Comparison of ENCODE assay signal across 8 mouse cellular contexts in genomic region chr7:138910193-138910562, GRCm38 (mm10). TPM values are rescaled to one million over a fixed set of nuclear protein-coding genes. Genes with fewer than 3 reads are reported as not detected.
DNase-seq lines count a peak whose midpoint lies in the region; ATAC-seq and TF ChIP-seq lines count a peak whose summit lies in the region.

No protein-coding gene starts in this region.

- no peak for TF ChIP-seq EP300 in heart, postnatal 0 days (IDR thresholded peaks at IDR 0.05; ENCODE audit: low read depth)

- peak overlapping the region; percentile 73 for H3K4me2 ChIP-seq in heart, postnatal 0 days (ENCODE audit: low read depth, low read length)
- H3K4me2 ChIP-seq in hindbrain, embryonic 11.5 days (replicated peaks; ENCODE audit: low read depth, low read length): peak overlapping the region; percentile 73
- H3K4me2 ChIP-seq in midbrain, embryonic 11.5 days: peak overlapping the region; percentile 85

- H3K9ac ChIP-seq in heart, postnatal 0 days (replicated peaks; ENCODE audit: low read depth, low read length): peak overlapping the region; percentile 94; the same call in 1 of the 2 replicates
- peak overlapping the region; percentile 84; the same call in 1 of the 2 replicates for H3K9ac ChIP-seq in hindbrain, embryonic 11.5 days (ENCODE audit: low read depth, low read length)
- peak overlapping the region; percentile 42; the same call in 1 of the 2 replicates for H3K9ac ChIP-seq in midbrain, embryonic 11.5 days (ENCODE audit: low read length)

- no peaks in the 10 kb centered on the region for H3K9me3 ChIP-seq in heart, postnatal 0 days (replicated peaks; ENCODE audit: control insufficient read depth, low read length)
- no peaks in the 10 kb centered on the region for H3K9me3 ChIP-seq in hindbrain, embryonic 11.5 days (ENCODE audit: control insufficient read depth, low read length)
- H3K9me3 ChIP-seq in midbrain, embryonic 11.5 days (ENCODE audit: control insufficient read depth, low read length): no peaks in the 10 kb centered on the region

- no peak for ATAC-seq in heart, postnatal 0 days (ENCODE audit: insufficient read depth, low read depth)
- no peak for ATAC-seq in hindbrain, embryonic 11.5 days (ENCODE audit: low FRiP score)
- ATAC-seq in midbrain, embryonic 11.5 days (ENCODE audit: low FRiP score): no peak

- TF ChIP-seq CTCF in heart, postnatal 0 days (IDR thresholded peaks at IDR 0.05; ENCODE audit: low read depth): no peak
- no peak for TF ChIP-seq CTCF in thymus, adult 2 months (IDR thresholded peaks at IDR 0.05; ENCODE audit: borderline replicate concordance, control insufficient read depth, extremely low read depth, insufficient read depth, low read length, poor library complexity)

- no peaks in the 10 kb centered on the region for H3K36me3 ChIP-seq in heart, postnatal 0 days (replicated peaks; ENCODE audit: control insufficient read depth, insufficient read depth, low read length)
- no peaks in the 10 kb centered on the region for H3K36me3 ChIP-seq in hindbrain, embryonic 11.5 days (ENCODE audit: control insufficient read depth, insufficient read depth, low read length)
- no peaks in the 10 kb centered on the region for H3K36me3 ChIP-seq in midbrain, embryonic 11.5 days (ENCODE audit: control insufficient read depth, insufficient read depth, low read length)
- no peaks in the 10 kb centered on the region for H3K36me3 ChIP-seq in thymus, adult 2 months (ENCODE audit: control insufficient read depth, insufficient read depth, low read length)

- 28% methylated on average over 7 of the region's 7 CpGs for WGBS in heart, postnatal 0 days
- WGBS in hindbrain, embryonic 11.5 days: 27% methylated on average over 7 of the region's 7 CpGs
- 24% methylated on average over 7 of the region's 7 CpGs for WGBS in midbrain, embryonic 11.5 days
- 36% methylated on average over 7 of the region's 7 CpGs for WGBS in thymus, adult 2 months

- H3K4me3 ChIP-seq in heart, postnatal 0 days (ENCODE audit: low read depth, low read length): peak overlapping the region; percentile 94
- H3K4me3 ChIP-seq in hindbrain, embryonic 11.5 days (ENCODE audit: low read depth, low read length): peak overlapping the region; percentile 71
- peak overlapping the region; percentile 66 for H3K4me3 ChIP-seq in midbrain, embryonic 11.5 days (ENCODE audit: low read depth, low read length)
- no peak overlapping the region for H3K4me3 ChIP-seq in thymus, adult 2 months (ENCODE audit: control insufficient read depth, insufficient read depth, low read length)

- H3K27ac ChIP-seq in heart, postnatal 0 days (ENCODE audit: low read depth): peak overlapping the region; percentile 94
- no peak overlapping the region; the same call in 1 of the 2 replicates for H3K27ac ChIP-seq in hindbrain, embryonic 11.5 days (ENCODE audit: low read depth, low read length)
- H3K27ac ChIP-seq in midbrain, embryonic 11.5 days (ENCODE audit: low read depth, low read length): no peak overlapping the region
- no peak overlapping the region for H3K27ac ChIP-seq in thymus, adult 2 months (ENCODE audit: control insufficient read depth, insufficient read depth, low read length)

- intact Hi-C loops in heart, postnatal 25 days (cut with DNase I): no loop called here

- DNase-seq in heart, postnatal 0 days (ENCODE audit: low spot score): no peak
- no peak for DNase-seq in heart, postnatal 25 days (ENCODE audit: low spot score)
- DNase-seq in adipocyte (ENCODE audit: low spot score): peak; percentile 43
- no peak for DNase-seq in hindbrain, embryonic 11.5 days (ENCODE audit: low spot score)
- DNase-seq in midbrain, embryonic 11.5 days (ENCODE audit: low spot score, missing footprints): peak; percentile 88
- DNase-seq in layer of hippocampus, postnatal 14 days (ENCODE audit: low spot score in 2 of 2): no peak
- DNase-seq in thymus, adult 2 months: no peak
- no peak for DNase-seq in urinary bladder, postnatal 36 days (ENCODE audit: low spot score in 2 of 2)

- TF ChIP-seq POLR2A in thymus, adult 2 months (IDR thresholded peaks at IDR 0.05; ENCODE audit: control insufficient read depth, extremely low read depth, insufficient read depth, low read length, poor library complexity): no peak

- no peaks in the 10 kb centered on the region for H3K27me3 ChIP-seq in heart, postnatal 0 days (ENCODE audit: control insufficient read depth, insufficient read depth, low read length)
- H3K27me3 ChIP-seq in hindbrain, embryonic 11.5 days (ENCODE audit: control insufficient read depth, insufficient read depth, low read length): no peaks in the 10 kb centered on the region; the same call in 1 of the 2 replicates
- H3K27me3 ChIP-seq in midbrain, embryonic 11.5 days (ENCODE audit: control insufficient read depth, insufficient read depth, low read length): peaks cover 5% of the 10 kb centered on the region; the same call in 1 of the 2 replicates
- H3K27me3 ChIP-seq in thymus, adult 2 months (ENCODE audit: control insufficient read depth, insufficient read depth, low read length): no peaks in the 10 kb centered on the region; the same call in 1 of the 2 replicates

- peaks cover 26% of the 10 kb centered on the region for H3K4me1 ChIP-seq in heart, postnatal 0 days (ENCODE audit: control insufficient read depth, insufficient read depth)
- H3K4me1 ChIP-seq in hindbrain, embryonic 11.5 days (replicated peaks; ENCODE audit: control insufficient read depth, insufficient read depth, low read length): no peaks in the 10 kb centered on the region
- peaks cover 25% of the 10 kb centered on the region for H3K4me1 ChIP-seq in midbrain, embryonic 11.5 days (ENCODE audit: control insufficient read depth, insufficient read depth, low read length)
- peaks cover 4% of the 10 kb centered on the region for H3K4me1 ChIP-seq in thymus, adult 2 months (replicated peaks; ENCODE audit: control insufficient read depth, insufficient read depth, low read length)

RNA-seq across cellular contexts. Expression of gene Bnip3, which starts 0.9 kb away (rescaled TPM):
- 301 and 305 TPM in 2 replicates for total RNA-seq in heart, postnatal 0 days (2014; rRNA removed; ENCODE audit: low replicate concordance)
- 131 and 144 TPM in 2 replicates for polyA plus RNA-seq in heart, postnatal 0 days (2015; fragmentation: Nextera tagmentation; extraction: Ambion mirVana)
- total RNA-seq in heart, postnatal 25 days (2021): 100 to 1,000 TPM; 206 to 234 TPM
- polyA plus RNA-seq in hindbrain, embryonic 11.5 days (2014; fragmentation: Nextera tagmentation; extraction: Ambion mirVana): 99.4 and 106 TPM in 2 replicates
- 80.0 and 86.1 TPM in 2 replicates for polyA plus RNA-seq in midbrain, embryonic 11.5 days (2014; fragmentation: Nextera tagmentation; extraction: Ambion mirVana)
- total RNA-seq in layer of hippocampus, postnatal 14 days (2021): 100 to 1,000 TPM; 121 to 129 TPM
- polyA plus RNA-seq in thymus, adult 2 months (2012; rRNA removed): 11.6 and 13.7 TPM in 2 replicates

RNA-seq across cellular contexts. Expression of gene Jakmip3, which starts 30.4 kb away (rescaled TPM):
- not detected in 2 replicates for total RNA-seq in heart, postnatal 0 days (2014; rRNA removed; ENCODE audit: low replicate concordance)
- not detected in 2 replicates for polyA plus RNA-seq in heart, postnatal 0 days (2015; fragmentation: Nextera tagmentation; extraction: Ambion mirVana)
- total RNA-seq in heart, postnatal 25 days (2021): under 1 TPM; 0.20 to 0.29 TPM
- 1.5 and 2.1 TPM in 2 replicates for polyA plus RNA-seq in hindbrain, embryonic 11.5 days (2014; fragmentation: Nextera tagmentation; extraction: Ambion mirVana)
- 0.59 and 0.87 TPM in 2 replicates for polyA plus RNA-seq in midbrain, embryonic 11.5 days (2014; fragmentation: Nextera tagmentation; extraction: Ambion mirVana)
- 10 to 100 TPM; 54.3 to 55.0 TPM for total RNA-seq in layer of hippocampus, postnatal 14 days (2021)
- polyA plus RNA-seq in thymus, adult 2 months (2012; rRNA removed): 0.04 and 0.09 TPM in 2 replicates

Comparison
In these comparisons a context has a peak if more than half of its experiments do, and no peak if none do; other contexts are left out.
1. DNase-seq: peak in adipocyte (single experiment) and midbrain, embryonic 11.5 days (single experiment); none in heart, postnatal 0 days (single experiment), heart, postnatal 25 days (single experiment), hindbrain, embryonic 11.5 days (single experiment), layer of hippocampus, postnatal 14 days (0 of 2), thymus, adult 2 months (single experiment) and urinary bladder, postnatal 36 days (0 of 2).
2. H3K9ac ChIP-seq: peak in every context shown above with its lines; median percentile 94 in heart, postnatal 0 days; 84 in hindbrain, embryonic 11.5 days; 42 in midbrain, embryonic 11.5 days.
3. Peak in every context shown above with its lines, with median percentiles within 50 percentile points of each other: H3K4me2 ChIP-seq.